Mouse (Mus musculus) erythroblast, embryonic 14.5 days (primary cell): ENCODE results near the gene Clec1b.

Source experiments
- GATA1 ChIP-seq: IDR thresholded peaks from 2 replicates; pipeline ENCODE4 v1.6.1; 2012; ENCODE audit warnings: low read length, inconsistent platforms, mixed read lengths
- TAL1 ChIP-seq: IDR thresholded peaks from 3 replicates; pipeline ENCODE4 v1.6.1; 2012; ENCODE audit warnings: low read length, inconsistent platforms, mixed read lengths

- no peak for TF ChIP-seq TAL1
- no peak for TF ChIP-seq GATA1
These were observed 10.2 kb downstream of the Clec1b start for GRCm38 (mm10) chr6:129407324-129407723.
